Mouse (Mus musculus): Measurements from ENCODE around the gene Cnnm2. TPM values are rescaled to one million over a fixed set of nuclear protein-coding genes. Genes with fewer than 3 reads are reported as not detected.

The Cnnm2 gene
- polyA plus RNA-seq, 2 experiments: 4.8 to 6.7 TPM

GRCm38 (mm10) chr19:46794181-46794580, 32.8 kb downstream of the Cnnm2 start:
- Histone ChIP-seq H3K9me3 (ENCODE audit: control insufficient read depth, low read length) (no peaks in the 10 kb centered on the region), H3K9ac (ENCODE audit: low read depth, low read length, severe bottlenecking) (no peak overlapping the region), H3K36me3 (ENCODE audit: control insufficient read depth, insufficient read depth, low read length) (no peaks in the 10 kb centered on the region), H3K4me1 (ENCODE audit: control insufficient read depth, insufficient read depth, low read length) (peaks cover 7% of the 10 kb centered on the region), H3K27ac (replicated peaks; ENCODE audit: low read depth, low read length) (no peak overlapping the region), H3K4me2 (replicated peaks; ENCODE audit: low read depth, low read length, severe bottlenecking) (no peak overlapping the region), H3K27me3 (ENCODE audit: control insufficient read depth, insufficient read depth, low read length) (no peaks in the 10 kb centered on the region), H3K4me3 (replicated peaks; ENCODE audit: low read length) (no peak overlapping the region)
- ATAC-seq (ENCODE audit: low FRiP score, low read depth) (no peak), DNase-seq (ENCODE audit: low spot score) (no peak)
- TF ChIP-seq POLR2A (IDR thresholded peaks at IDR 0.05; ENCODE audit: borderline replicate concordance, extremely low read depth, insufficient read depth, insufficient read length): no peak
- 73% methylated on average over 8 of the region's 8 CpGs for WGBS

GRCm38 (mm10) chr19:46799903-46800583, 38.6 kb downstream of the Cnnm2 start:
- 85% methylated on average over 4 of the region's 4 CpGs for WGBS
- DNase-seq (ENCODE audit: low spot score): no peak
- TF ChIP-seq POLR2A (IDR thresholded peaks at IDR 0.05; ENCODE audit: borderline replicate concordance, extremely low read depth, insufficient read depth, insufficient read length): no peak
- ATAC-seq (ENCODE audit: low FRiP score, low read depth): no peak
- Histone ChIP-seq H3K4me2 (replicated peaks; ENCODE audit: low read depth, low read length, severe bottlenecking) (no peak overlapping the region), H3K9me3 (ENCODE audit: control insufficient read depth, low read length) (no peaks in the 10 kb centered on the region), H3K36me3 (ENCODE audit: control insufficient read depth, insufficient read depth, low read length) (no peaks in the 10 kb centered on the region), H3K4me3 (replicated peaks; ENCODE audit: low read length) (no peak overlapping the region), H3K27me3 (ENCODE audit: control insufficient read depth, insufficient read depth, low read length) (no peaks in the 10 kb centered on the region), H3K9ac (ENCODE audit: low read depth, low read length, severe bottlenecking) (no peak overlapping the region), H3K27ac (replicated peaks; ENCODE audit: low read depth, low read length) (no peak overlapping the region), H3K4me1 (ENCODE audit: control insufficient read depth, insufficient read depth, low read length) (peaks cover 7% of the 10 kb centered on the region)

GRCm38 (mm10) chr19:46801492-46801891, 40.1 kb downstream of the Cnnm2 start:
- H3K27ac ChIP-seq (replicated peaks; ENCODE audit: low read depth, low read length): no peak overlapping the region
- no peak overlapping the region for H3K9ac ChIP-seq (ENCODE audit: low read depth, low read length, severe bottlenecking)
- H3K9me3 ChIP-seq (ENCODE audit: control insufficient read depth, low read length): no peaks in the 10 kb centered on the region
- ATAC-seq (ENCODE audit: low FRiP score, low read depth) (no peak), DNase-seq (ENCODE audit: low spot score) (no peak)
- H3K4me3 ChIP-seq (replicated peaks; ENCODE audit: low read length): no peak overlapping the region
- no peak for TF ChIP-seq POLR2A (IDR thresholded peaks at IDR 0.05; ENCODE audit: borderline replicate concordance, extremely low read depth, insufficient read depth, insufficient read length)
- H3K4me2 ChIP-seq (replicated peaks; ENCODE audit: low read depth, low read length, severe bottlenecking): no peak overlapping the region
- 78% methylated on average over 7 of the region's 7 CpGs for WGBS
- H3K4me1 ChIP-seq (ENCODE audit: control insufficient read depth, insufficient read depth, low read length): peaks cover 7% of the 10 kb centered on the region
- no peaks in the 10 kb centered on the region for H3K27me3 ChIP-seq (ENCODE audit: control insufficient read depth, insufficient read depth, low read length)
- H3K36me3 ChIP-seq (ENCODE audit: control insufficient read depth, insufficient read depth, low read length): no peaks in the 10 kb centered on the region

- no peaks in the 10 kb centered on the region for H3K36me3 ChIP-seq (ENCODE audit: control insufficient read depth, insufficient read depth, low read length)
Observed at GRCm38 (mm10) chr19:46802306-46802705, 40.9 kb downstream of the Cnnm2 start.

GRCm38 (mm10) chr19:46803732-46804131, 42.3 kb downstream of the Cnnm2 start:
- Histone ChIP-seq H3K27me3 (ENCODE audit: control insufficient read depth, insufficient read depth, low read length) (no peaks in the 10 kb centered on the region), H3K36me3 (ENCODE audit: control insufficient read depth, insufficient read depth, low read length) (no peaks in the 10 kb centered on the region), H3K9ac (ENCODE audit: low read depth, low read length, severe bottlenecking) (no peak overlapping the region), H3K4me1 (ENCODE audit: control insufficient read depth, insufficient read depth, low read length) (no peaks in the 10 kb centered on the region), H3K9me3 (ENCODE audit: control insufficient read depth, low read length) (no peaks in the 10 kb centered on the region), H3K4me3 (replicated peaks; ENCODE audit: low read length) (no peak overlapping the region), H3K27ac (replicated peaks; ENCODE audit: low read depth, low read length) (no peak overlapping the region), H3K4me2 (replicated peaks; ENCODE audit: low read depth, low read length, severe bottlenecking) (no peak overlapping the region)
- 61% methylated on average over 2 of the region's 2 CpGs for WGBS
- DNase-seq (ENCODE audit: low spot score) (no peak), ATAC-seq (ENCODE audit: low FRiP score, low read depth) (peak; percentile 60; the same call in 1 of the 2 replicates)
- TF ChIP-seq POLR2A (IDR thresholded peaks at IDR 0.05; ENCODE audit: borderline replicate concordance, extremely low read depth, insufficient read depth, insufficient read length): no peak

More at GRCm38 (mm10) chr19:46802306-46802705, 40.9 kb downstream of the Cnnm2 start:
- Histone ChIP-seq H3K9ac (ENCODE audit: low read depth, low read length, severe bottlenecking) (no peak overlapping the region), H3K9me3 (ENCODE audit: control insufficient read depth, low read length) (no peaks in the 10 kb centered on the region), H3K4me1 (ENCODE audit: control insufficient read depth, insufficient read depth, low read length) (peaks cover 7% of the 10 kb centered on the region), H3K4me2 (replicated peaks; ENCODE audit: low read depth, low read length, severe bottlenecking) (no peak overlapping the region), H3K4me3 (replicated peaks; ENCODE audit: low read length) (no peak overlapping the region), H3K27ac (replicated peaks; ENCODE audit: low read depth, low read length) (no peak overlapping the region), H3K27me3 (ENCODE audit: control insufficient read depth, insufficient read depth, low read length) (no peaks in the 10 kb centered on the region)
- no peak for TF ChIP-seq POLR2A (IDR thresholded peaks at IDR 0.05; ENCODE audit: borderline replicate concordance, extremely low read depth, insufficient read depth, insufficient read length)
- WGBS: 81% methylated on average over 9 of the region's 9 CpGs
- DNase-seq (ENCODE audit: low spot score): no peak
- ATAC-seq (ENCODE audit: low FRiP score, low read depth): no peak
